Mouse (Mus musculus) regulatory T cell (primary cell): ENCODE measurements at regions not wholly inside any gene's neighbourhood (a gene's known extent, or its start where the extent isn't known, plus 50 kb on each side); places are given as distances from the start of the nearest gene placed in this dataset.
"Not testable (repeated sequence)": the region's sequence is repeated elsewhere in the genome, so short reads cannot be mapped to it uniquely, and the experiment has no call there.

Source experiments
- in situ Hi-C: fragments of 300-600 bp; cut with MboI, MseI; formaldehyde crosslinking; loops from one replicate; pipeline ENCODE4 v1.15.1; 2025; ENCODE audit warnings: high pct_unique_total_duplicates

- in situ Hi-C loops: no loop called here
These were observed 428.0 kb upstream of the Sphkap start for GRCm38 (mm10) chr1:83835965-83836364.

- in situ Hi-C loops: no loop called here
These were observed 424.9 kb upstream of the Sphkap start for GRCm38 (mm10) chr1:83832946-83833345.

GRCm38 (mm10) chr1:83831900-83832535, 424.0 kb upstream of the Sphkap start:
- in situ Hi-C loops: no loop called here

- in situ Hi-C loops: no loop called here
These were observed 422.1 kb upstream of the Sphkap start for GRCm38 (mm10) chr1:83830025-83830645.

GRCm38 (mm10) chr1:83811162-83811561, 403.2 kb upstream of the Sphkap start:
- in situ Hi-C loops: not testable (repeated sequence)

GRCm38 (mm10) chr1:83808432-83808831, 400.4 kb upstream of the Sphkap start:
- in situ Hi-C loops: no loop called here

GRCm38 (mm10) chr1:83803345-83804041, 395.5 kb upstream of the Sphkap start:
- in situ Hi-C loops: no loop called here

- in situ Hi-C loops: no loop called here
These were observed 393.8 kb upstream of the Sphkap start for GRCm38 (mm10) chr1:83801759-83802158.

GRCm38 (mm10) chr1:83796961-83797891, 389.2 kb upstream of the Sphkap start:
- in situ Hi-C loops: no loop called here

- in situ Hi-C loops: no loop called here
These were observed 369.2 kb upstream of the Sphkap start for GRCm38 (mm10) chr1:83777151-83777550.

GRCm38 (mm10) chr1:83771160-83771559, 363.2 kb upstream of the Sphkap start:
- in situ Hi-C loops: no loop called here

- in situ Hi-C loops: no loop called here
These were observed 353.5 kb upstream of the Sphkap start for GRCm38 (mm10) chr1:83761499-83761898.

GRCm38 (mm10) chr1:83756866-83757265, 348.9 kb upstream of the Sphkap start:
- in situ Hi-C loops: no loop called here

GRCm38 (mm10) chr1:83755336-83755735, 347.3 kb upstream of the Sphkap start:
- in situ Hi-C loops: no loop called here

- in situ Hi-C loops: no loop called here
These were observed 345.0 kb upstream of the Sphkap start for GRCm38 (mm10) chr1:83752976-83753375.

GRCm38 (mm10) chr1:83748974-83749373, 341.0 kb upstream of the Sphkap start:
- in situ Hi-C loops: no loop called here

- in situ Hi-C loops: no loop called here
These were observed 340.1 kb upstream of the Sphkap start for GRCm38 (mm10) chr1:83748061-83748460.

- in situ Hi-C loops: no loop called here
These were observed 339.4 kb upstream of the Sphkap start for GRCm38 (mm10) chr1:83747412-83747811.

GRCm38 (mm10) chr1:83746036-83746435, 338.0 kb upstream of the Sphkap start:
- in situ Hi-C loops: no loop called here

- in situ Hi-C loops: no loop called here
These were observed 328.6 kb upstream of the Sphkap start for GRCm38 (mm10) chr1:83736428-83737117.

- in situ Hi-C loops: loop anchor here (5.0 kb wide), 1 partner anchor 669 kb away; the partner anchor contains the start of gene Krtap28-13
These were observed 323.7 kb upstream of the Sphkap start for GRCm38 (mm10) chr1:83731682-83732081.
